Mouse (Mus musculus): ENCODE results near the gene Tesk1.

DNA sequence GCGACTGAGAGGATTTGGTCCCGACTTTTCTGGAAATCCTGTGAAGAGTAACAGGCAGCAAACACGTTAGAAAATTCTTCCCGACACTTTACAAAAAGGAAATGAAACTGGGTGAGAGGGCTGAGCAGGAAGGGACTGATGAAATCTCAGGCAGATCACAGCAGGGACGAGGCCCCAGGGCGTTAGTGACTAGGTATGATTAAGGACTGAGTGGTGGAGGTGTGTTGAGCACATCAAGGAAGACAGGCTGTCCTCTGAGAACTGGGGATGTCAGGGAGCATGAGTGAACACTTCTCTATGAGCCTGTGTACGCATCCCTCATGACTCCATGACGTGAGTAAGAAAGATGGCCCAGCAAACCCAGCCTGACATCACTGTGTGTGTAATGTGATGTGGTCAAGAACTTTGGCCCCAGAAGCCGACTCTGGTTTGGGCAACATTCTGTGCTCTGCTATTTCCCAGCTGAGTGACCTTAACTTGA lies 21.9 kb upstream of the Tesk1 start:
- TF ChIP-seq CTCF (IDR thresholded peaks at IDR 0.05; ENCODE audit: low read depth, low read length) (no peak), POLR2A (IDR thresholded peaks at IDR 0.05; ENCODE audit: extremely low read depth, insufficient read depth, low read length) (no peak)

All from liver, adult 2 months (tissue).